8 mouse cellular contexts compared by ENCODE assay signal in the genomic region with DNA sequence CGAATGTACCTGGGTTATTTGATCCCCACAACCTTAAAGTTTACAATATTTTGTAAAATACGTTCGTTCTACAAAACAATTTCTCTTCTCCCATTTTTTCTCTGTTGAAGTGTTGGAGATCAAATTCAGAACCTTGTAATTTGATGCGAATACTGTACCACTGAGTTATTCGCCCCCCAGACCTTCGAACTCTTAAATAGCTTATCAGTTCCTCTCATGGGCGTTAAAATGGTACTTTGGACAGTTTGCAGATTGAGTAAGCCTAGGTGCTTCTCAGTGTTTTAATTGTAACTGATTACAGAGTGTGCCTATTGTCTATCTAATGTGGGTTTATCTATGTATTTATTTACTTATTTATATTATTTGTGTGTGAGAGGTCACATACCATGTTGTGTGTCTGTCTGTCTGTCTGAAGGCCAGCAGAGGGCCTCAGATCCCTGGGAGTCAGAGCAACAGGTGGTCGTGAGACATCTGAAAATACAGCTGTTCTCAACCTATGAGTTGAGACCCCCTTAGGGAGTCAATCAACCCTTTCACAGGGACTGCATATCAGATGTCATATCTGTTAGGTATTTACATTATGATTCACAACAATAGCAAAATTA. TPM values are rescaled to one million over a fixed set of nuclear protein-coding genes. Genes with fewer than 3 reads are reported as not detected.
DNase-seq lines count a peak whose midpoint lies in the region; ATAC-seq lines count a peak whose summit lies in the region.

No protein-coding gene starts in this region.

- H3K9ac ChIP-seq in limb, embryonic 15.5 days = no peak overlapping the region

- no peaks in the 10 kb centered on the region for H3K27me3 ChIP-seq in limb, embryonic 15.5 days

- no peak for ATAC-seq in limb, embryonic 15.5 days (ENCODE audit: insufficient number of reproducible peaks, low FRiP score, low TSS enrichment, low read depth)
- ATAC-seq in inflammation-experienced regulatory T-cells, adult 6 months = no peak

- WGBS in limb, embryonic 15.5 days = 68% methylated on average over 8 of the region's 8 CpGs

- H3K4me3 ChIP-seq in limb, embryonic 15.5 days = no peak overlapping the region

- peak; percentile 79 for DNase-seq in heart, adult 11 months
- no peak for DNase-seq in heart, postnatal 4 days
- DNase-seq in thymus, postnatal 14 days = peak; percentile 16
- DNase-seq in thymus, adult 18-20 months = no peak
- DNase-seq in testis, postnatal 14 days (ENCODE audit: low spot score) = no peak
- no peak for DNase-seq in right cerebral cortex, adult 2 months (ENCODE audit: low spot score in 2 of 2)

- H3K9me3 ChIP-seq in limb, embryonic 15.5 days = no peaks in the 10 kb centered on the region

- H3K4me1 ChIP-seq in limb, embryonic 15.5 days = peaks cover 7% of the 10 kb centered on the region; the same call in 1 of the 2 replicates

- H3K27ac ChIP-seq in limb, embryonic 15.5 days = no peak overlapping the region

- peak overlapping the region; percentile 20; the same call in 1 of the 2 replicates for H3K4me2 ChIP-seq in limb, embryonic 15.5 days

- H3K36me3 ChIP-seq in limb, embryonic 15.5 days = no peaks in the 10 kb centered on the region

RNA-seq across cellular contexts. Expression of a gene that starts 0.9 kb away (rescaled TPM):
- total RNA-seq in heart, postnatal 4 days (2021) = 10 to 100 TPM; 24.7 to 24.9 TPM
- 38.1 and 39.8 TPM in 2 replicates for polyA plus RNA-seq in limb, embryonic 15.5 days (2015; fragmentation: Nextera tagmentation; extraction: Ambion mirVana)
- 10 to 100 TPM; 55.6 to 64.6 (median 58.8) TPM for polyA plus RNA-seq in inflammation-experienced regulatory T-cells, adult 6 months (2017; shearing (Covaris generic))

Comparison
In these comparisons a context has a peak if more than half of its experiments do, and no peak if none do; other contexts are left out.
1. DNase-seq: peak in heart, adult 11 months (single experiment) and thymus, postnatal 14 days (single experiment); none in heart, postnatal 4 days (single experiment), thymus, adult 18-20 months (0 of 2), testis, postnatal 14 days (single experiment) and right cerebral cortex, adult 2 months (0 of 2).